Mouse (Mus musculus) heart, adult 2 months (tissue): Measurements from ENCODE around the gene Kcnq1.

Source experiments
- CTCF ChIP-seq: fragments of 200-600 bp; IDR thresholded peaks from 2 replicates; pipeline ENCODE4 v1.8.1; 2022; ENCODE audit warnings: antibody characterized with exemption, mild to moderate bottlenecking, moderate library complexity
- EP300 ChIP-seq: fragments of 200-500 bp; IDR thresholded peaks from 2 replicates; pipeline ENCODE4 v1.6.1; 2011; ENCODE audit warnings: low read depth, low read length, control low read depth; ENCODE audit not compliant: insufficient read depth
- POLR2A ChIP-seq: fragments of 200-500 bp; IDR thresholded peaks from 2 replicates; pipeline ENCODE4 v1.6.1; 2011; ENCODE audit warnings: mild to moderate bottlenecking, low read depth, low read length, control low read depth; ENCODE audit not compliant: insufficient read depth

- no peak for TF ChIP-seq POLR2A
- no peak for TF ChIP-seq CTCF
- TF ChIP-seq EP300, result no peak
Observed at GRCm38 (mm10) chr7:143285440-143285839, 179.3 kb downstream of the Kcnq1 start.
